Mouse (Mus musculus) cortical plate, adult 2 months (tissue): ENCODE results near the gene Gng2. TPM values are rescaled to one million over a fixed set of nuclear protein-coding genes. Genes with fewer than 3 reads are reported as not detected.

Experiments
- H3K27ac ChIP-seq: fragments of 200-500 bp; 2 replicates; pipeline ENCODE4 v1.5.1; 2012; ENCODE audit warnings: low read length, control low read depth, inconsistent platforms; ENCODE audit not compliant: insufficient read depth
- H3K4me1 ChIP-seq: fragments of 200-500 bp; 2 replicates; pipeline ENCODE4 v1.6.1; 2011; ENCODE audit warnings: low read length; ENCODE audit not compliant: control insufficient read depth, insufficient read depth
- H3K4me3 ChIP-seq: fragments of 200-500 bp; 2 replicates; pipeline ENCODE4 v1.5.1; 2011; ENCODE audit warnings: mild to moderate bottlenecking, low read length, control low read depth; ENCODE audit not compliant: insufficient read depth
- CTCF ChIP-seq: fragments of 200-500 bp; IDR thresholded peaks from 2 replicates; pipeline ENCODE4 v1.5.1; 2011; ENCODE audit warnings: mild to moderate bottlenecking, control low read depth, low read length; ENCODE audit not compliant: insufficient read depth; ENCODE audit errors: extremely low read depth
- POLR2A ChIP-seq: fragments of 200-500 bp; IDR thresholded peaks from 2 replicates; pipeline ENCODE4 v1.6.1; 2011; ENCODE audit warnings: mild to moderate bottlenecking, low read length, control low read depth; ENCODE audit not compliant: insufficient read depth; ENCODE audit errors: extremely low read depth
- polyA plus RNA-seq: library from polyadenylated mRNA; depleted of rRNA; stranded (reverse); fragments of >200 nt; gene quantifications from 2 replicates; pipeline ENCODE4 v1.2.3, GENCODE M21; 2012; rRNA removed

Gene Gng2
- 104 and 123 TPM in 2 replicates for polyA plus RNA-seq

- H3K4me3 ChIP-seq, result peak within 1 kb of the TSS; percentile 89
- TF ChIP-seq CTCF (no peak), POLR2A (no peak)
- peak within 1 kb of the TSS; percentile 51 for H3K27ac ChIP-seq
- peaks cover 5% of the 10 kb centered on the region for H3K4me1 ChIP-seq
Measured at GRCm38 (mm10) chr14:19977271-19978024, at the start of gene Gng2. Gng2 (minus strand) TSS chr14:19977627.

DNA sequence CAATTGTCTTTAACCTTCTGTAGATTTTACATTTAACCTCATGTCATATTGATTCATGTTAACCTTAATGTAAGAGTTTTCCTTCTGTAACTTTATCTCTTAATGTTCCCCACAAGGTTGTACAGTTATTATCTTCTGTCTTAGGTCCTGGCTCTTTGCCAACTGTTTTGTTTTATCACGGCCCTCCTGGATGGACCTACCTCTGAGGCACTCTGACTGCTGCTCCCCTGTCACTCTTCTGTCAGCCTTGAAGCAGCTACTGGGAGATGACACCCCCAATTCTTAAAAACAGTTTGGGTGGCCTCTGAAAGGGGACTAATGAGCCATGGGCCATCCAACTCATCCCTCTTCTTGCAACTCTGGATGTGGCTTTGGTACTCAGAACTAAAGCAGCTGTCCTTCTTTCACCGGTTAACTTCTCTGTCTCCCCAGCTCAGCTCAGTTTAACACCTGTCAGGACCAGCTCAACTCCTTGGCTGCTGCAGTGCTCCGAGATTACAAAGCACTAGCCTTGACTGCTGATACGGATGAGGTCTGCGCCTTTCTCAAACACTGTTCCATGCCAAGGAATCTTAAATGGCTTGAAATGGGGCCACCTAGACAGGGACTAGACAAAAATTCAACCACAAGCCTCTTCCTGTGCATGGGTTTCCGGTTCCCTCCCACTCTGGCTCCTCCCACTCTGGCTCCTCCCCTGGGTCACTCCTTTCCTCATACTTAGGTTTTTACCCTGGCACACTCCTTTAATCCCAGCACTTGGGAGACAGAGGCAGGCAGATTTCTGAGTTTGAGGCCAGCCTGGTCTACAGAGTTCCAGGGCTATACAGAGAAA lies 47.7 kb upstream of the Gng2 start:
- Histone ChIP-seq H3K4me3 (no peak overlapping the region), H3K27ac (no peak overlapping the region), H3K4me1 (no peaks in the 10 kb centered on the region)
- TF ChIP-seq CTCF (no peak), POLR2A (no peak)

GRCm38 (mm10) chr14:20023939-20024338 lies 46.5 kb upstream of the Gng2 start:
- Histone ChIP-seq H3K4me3 (no peak overlapping the region), H3K4me1 (no peaks in the 10 kb centered on the region), H3K27ac (no peak overlapping the region)
- TF ChIP-seq CTCF (no peak), POLR2A (no peak)

- Histone ChIP-seq H3K4me3 (no peak overlapping the region), H3K27ac (no peak overlapping the region), H3K4me1 (no peaks in the 10 kb centered on the region)
- TF ChIP-seq POLR2A, result no peak
- no peak for TF ChIP-seq CTCF
Measured at GRCm38 (mm10) chr14:20019486-20019885, 42.1 kb upstream of the Gng2 start.

DNA sequence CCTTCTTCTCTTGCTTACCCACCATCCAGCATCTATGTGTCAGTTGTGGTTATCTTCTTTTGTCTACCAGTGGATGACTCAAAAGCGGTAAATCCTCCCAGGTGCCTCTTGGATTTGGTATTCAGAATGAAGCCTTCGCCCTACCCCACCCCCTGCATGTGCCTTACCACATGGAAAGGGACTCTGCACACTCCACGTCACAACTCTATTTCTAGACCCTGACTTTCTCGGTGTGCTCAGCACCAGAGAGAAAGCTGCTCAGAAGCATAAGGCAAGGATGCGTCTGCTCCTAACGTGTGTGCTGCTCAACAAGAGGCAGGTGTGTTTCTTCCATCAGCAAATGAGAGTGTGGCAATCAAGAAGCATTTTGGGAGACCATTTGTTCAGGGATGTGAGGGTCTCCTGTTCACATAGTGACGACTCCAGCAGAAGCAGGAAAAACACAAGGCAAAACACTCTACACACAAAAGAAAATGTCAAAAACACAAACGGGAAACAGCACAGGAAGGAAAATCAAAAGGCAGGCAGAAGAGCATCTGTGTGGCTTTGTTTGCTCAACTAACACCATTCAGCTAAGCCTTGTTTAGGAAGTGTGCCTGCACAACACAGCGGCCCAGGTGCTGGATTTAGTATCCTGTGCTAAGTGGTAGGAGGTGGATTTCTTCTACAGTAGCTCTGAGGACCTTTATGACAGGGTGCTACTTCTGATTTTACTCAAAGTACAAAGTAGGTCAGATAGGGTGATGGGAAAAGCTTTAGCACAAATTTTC lies 35.3 kb upstream of the Gng2 start:
- H3K4me1 ChIP-seq, result no peaks in the 10 kb centered on the region
- H3K27ac ChIP-seq, result no peak overlapping the region
- TF ChIP-seq POLR2A (0 out of 2 replicates have a peak, but pooled peaks have one; percentile 24), CTCF (no peak)
- no peak overlapping the region for H3K4me3 ChIP-seq

- no peak for TF ChIP-seq POLR2A
- TF ChIP-seq CTCF, result no peak
- H3K4me3 ChIP-seq, result no peak overlapping the region
Measured at GRCm38 (mm10) chr14:20007446-20007845, 30.0 kb upstream of the Gng2 start.

GRCm38 (mm10) chr14:20004777-20005289 lies 27.4 kb upstream of the Gng2 start:
- no peaks in the 10 kb centered on the region for H3K4me1 ChIP-seq

More at GRCm38 (mm10) chr14:20007446-20007845, 30.0 kb upstream of the Gng2 start:
- Histone ChIP-seq H3K4me1 (no peaks in the 10 kb centered on the region), H3K27ac (no peak overlapping the region)

GRCm38 (mm10) chr14:19996853-19997252 lies 19.4 kb upstream of the Gng2 start:
- H3K27ac ChIP-seq, result no peak overlapping the region
- H3K4me1 ChIP-seq, result no peaks in the 10 kb centered on the region
- TF ChIP-seq POLR2A, result no peak
- no peak for TF ChIP-seq CTCF
- H3K4me3 ChIP-seq, result no peak overlapping the region

More at GRCm38 (mm10) chr14:20004777-20005289, 27.4 kb upstream of the Gng2 start:
- no peak overlapping the region for H3K27ac ChIP-seq
- TF ChIP-seq POLR2A, result no peak
- no peak for TF ChIP-seq CTCF
- no peak overlapping the region for H3K4me3 ChIP-seq

DNA sequence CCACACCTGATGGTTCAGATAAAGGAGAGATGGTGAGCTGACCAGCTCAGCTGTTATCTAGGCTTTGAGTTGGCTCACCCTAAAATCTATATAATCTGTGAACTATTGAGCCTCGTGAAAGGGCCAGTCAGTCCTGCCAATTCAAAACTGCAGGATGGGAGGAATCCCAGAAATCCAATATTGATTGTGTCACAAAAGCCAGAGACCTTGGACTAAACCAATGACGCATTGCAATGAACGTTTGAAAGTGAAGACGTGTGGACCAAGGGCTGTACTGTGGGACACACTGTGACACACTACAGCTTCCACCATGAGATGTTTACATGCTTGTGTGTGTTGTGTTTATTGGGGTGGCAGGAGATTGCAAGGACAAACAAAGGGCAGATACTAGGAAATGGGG lies 18.5 kb upstream of the Gng2 start:
- H3K4me3 ChIP-seq, result no peak overlapping the region
- no peak overlapping the region for H3K27ac ChIP-seq
- no peaks in the 10 kb centered on the region for H3K4me1 ChIP-seq
- TF ChIP-seq CTCF, result no peak
- no peak for TF ChIP-seq POLR2A
